Mouse (Mus musculus): ENCODE measurements around the gene Cd52. TPM values are rescaled to one million over a fixed set of nuclear protein-coding genes. Genes with fewer than 3 reads are reported as not detected.
A peak's percentile ranks its signal among the peaks of the same experiment; 100 is the strongest.
"Not testable (repeated sequence)": the region's sequence is repeated elsewhere in the genome, so short reads cannot be mapped to it uniquely, and the experiment has no call there.

The Cd52 gene
- total RNA-seq (2021): 10 to 100 TPM in 1 of 2 experiments, 1 to 10 TPM in 1; 3.5 to 10.3 TPM
- long read RNA-seq, experiment 1, transcript Cd52-201 (2 exons, 514 nt): major isoform, 5 of 5 reads
- long read RNA-seq, experiment 1, partial matches to known transcripts: 0 of 5 reads
- long read RNA-seq, experiment 1, other reads (novel, unspliced or antisense): 0 of 5 reads
- long read RNA-seq, experiment 2: 0 reads

DNA sequence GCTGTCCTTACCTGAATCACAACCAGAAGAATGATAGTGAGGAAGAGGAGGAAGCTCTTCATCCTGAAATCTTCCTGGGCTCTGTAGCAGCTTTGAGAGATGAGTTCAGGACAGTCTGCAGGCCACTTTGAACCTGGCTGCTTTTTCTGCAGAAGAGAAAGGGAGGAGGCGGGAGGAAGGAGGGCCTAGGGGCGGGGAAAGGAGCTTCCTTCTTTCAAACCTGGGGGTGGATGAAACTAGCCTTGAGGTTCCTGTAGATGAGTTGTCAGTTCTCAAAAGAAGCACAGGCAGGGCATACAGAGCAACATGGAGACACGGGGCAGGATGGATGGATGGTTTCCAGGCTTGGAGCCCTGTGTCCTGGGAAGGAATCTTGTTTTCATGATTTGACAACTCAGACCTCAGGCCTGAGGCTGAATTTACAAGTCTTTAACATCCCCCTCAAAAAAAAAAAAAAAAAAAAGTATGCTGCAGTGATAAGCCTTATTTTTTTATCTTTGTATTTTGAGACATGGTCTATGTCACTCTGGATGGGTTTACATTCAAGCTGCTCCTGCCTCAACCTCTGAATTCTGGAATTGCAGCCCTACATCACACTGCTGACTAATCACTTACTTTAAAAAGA is at the start of gene Cd52:
TSS of gene Cd52 (minus strand) at position 160 of the 625 bp plus-strand sequence.
- no peak for DNase-seq
- intact Hi-C loops (cut with DNase I): no loop called here

DNA sequence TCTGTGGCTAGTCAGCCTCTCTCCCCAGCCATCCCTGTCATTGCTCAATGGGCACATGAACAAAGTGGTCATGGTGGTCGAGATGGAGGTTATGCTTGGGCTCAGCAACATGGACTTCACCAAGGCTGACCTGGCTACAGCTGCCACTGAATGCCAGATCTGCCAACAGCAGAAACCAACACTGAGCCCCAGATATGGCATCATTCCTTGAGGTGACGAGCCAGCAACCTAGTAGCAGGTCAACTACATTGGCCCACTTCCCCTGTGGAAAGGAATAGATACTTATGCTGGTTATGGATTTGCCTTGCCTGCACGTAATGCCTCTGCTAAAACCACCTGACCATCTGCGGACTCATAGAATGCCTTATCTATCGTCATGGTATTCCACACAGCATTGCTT is 49.4 kb upstream of the Cd52 start:
- intact Hi-C loops (cut with DNase I): not testable (repeated sequence)

DNA sequence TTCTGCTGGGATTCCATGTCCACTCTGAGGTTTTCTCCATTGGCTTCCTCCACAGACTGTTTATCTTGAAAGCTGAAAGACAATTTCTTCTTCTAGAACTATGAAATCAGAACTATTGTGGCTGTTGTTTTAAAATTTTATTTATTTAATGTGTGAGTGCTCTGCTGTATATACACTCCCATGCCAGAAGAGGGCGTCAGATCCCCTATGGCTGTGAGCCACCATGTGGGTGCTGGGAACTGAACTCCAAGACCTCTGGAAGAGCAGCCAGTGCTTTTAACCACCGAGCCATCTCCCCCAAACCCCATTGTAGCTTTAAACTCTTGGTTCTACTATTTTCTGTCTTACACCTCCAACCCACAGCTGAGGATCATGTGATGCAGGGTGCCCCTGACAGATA is 44.0 kb upstream of the Cd52 start:
- no peak for DNase-seq
- intact Hi-C loops (cut with DNase I): no loop called here

More for the DNA sequence above, 49.4 kb upstream of the Cd52 start:
- not testable (repeated sequence) for DNase-seq

DNA sequence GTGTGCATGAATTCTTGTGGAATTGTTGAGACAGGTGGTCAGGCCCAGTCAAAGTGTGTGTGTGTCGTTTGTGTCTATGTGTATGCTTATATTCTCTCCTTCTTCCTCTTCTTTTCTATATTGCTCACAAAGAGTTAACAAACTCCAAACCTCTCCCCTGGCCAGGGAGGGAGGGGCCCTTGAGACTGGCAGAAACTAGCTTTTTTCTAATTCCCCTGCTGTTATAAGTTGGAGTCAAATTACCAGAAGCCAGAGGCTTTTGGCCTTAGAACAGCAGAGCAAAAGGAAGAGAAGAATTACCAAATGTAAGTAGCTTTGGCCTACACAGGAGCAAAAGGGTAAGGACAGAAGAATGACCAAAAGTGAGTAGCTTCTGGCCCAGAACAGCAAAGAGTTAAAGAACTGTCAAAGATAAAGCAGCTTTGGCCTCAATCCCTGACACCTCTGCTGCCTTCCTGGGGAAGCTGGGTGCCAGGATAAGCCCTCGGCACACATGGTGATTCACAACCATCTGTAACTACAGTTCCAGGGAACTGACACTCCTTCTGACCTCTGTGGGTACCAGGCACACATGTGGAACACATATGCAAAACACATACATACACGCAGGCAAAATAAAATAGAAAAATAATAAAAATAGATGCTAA is 41.5 kb upstream of the Cd52 start:
- intact Hi-C loops (cut with DNase I): no loop called here
- no peak for DNase-seq

DNA sequence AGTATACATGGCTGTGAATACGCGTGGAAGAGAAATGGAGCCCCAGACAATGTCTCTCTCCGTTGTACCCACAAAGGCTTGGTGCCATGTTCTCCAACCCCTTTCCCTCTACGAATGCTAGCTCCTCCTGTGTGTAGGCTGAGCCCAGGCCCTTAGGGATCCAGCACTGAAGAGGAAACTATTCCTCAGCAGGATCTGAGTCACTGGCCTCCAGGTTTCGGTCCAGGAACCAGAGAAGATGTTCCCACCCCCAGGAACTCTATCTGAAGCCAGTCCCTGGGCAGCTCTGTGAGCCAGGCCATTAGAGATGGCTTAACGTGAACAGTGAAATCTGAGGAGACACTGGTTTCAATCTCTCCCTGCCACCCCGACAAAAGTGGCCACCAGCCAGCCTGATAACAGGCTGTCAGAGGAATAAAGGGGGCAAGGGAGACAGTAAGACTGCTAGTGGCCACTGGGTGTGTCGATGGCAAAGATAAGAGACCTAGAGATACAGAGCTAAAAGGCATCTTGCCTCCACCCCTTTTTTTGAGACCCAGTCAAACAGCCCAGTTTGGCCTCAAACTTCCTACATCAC is 37.7 kb upstream of the Cd52 start:
- intact Hi-C loops (cut with DNase I): no loop called here
- DNase-seq: no peak

DNA sequence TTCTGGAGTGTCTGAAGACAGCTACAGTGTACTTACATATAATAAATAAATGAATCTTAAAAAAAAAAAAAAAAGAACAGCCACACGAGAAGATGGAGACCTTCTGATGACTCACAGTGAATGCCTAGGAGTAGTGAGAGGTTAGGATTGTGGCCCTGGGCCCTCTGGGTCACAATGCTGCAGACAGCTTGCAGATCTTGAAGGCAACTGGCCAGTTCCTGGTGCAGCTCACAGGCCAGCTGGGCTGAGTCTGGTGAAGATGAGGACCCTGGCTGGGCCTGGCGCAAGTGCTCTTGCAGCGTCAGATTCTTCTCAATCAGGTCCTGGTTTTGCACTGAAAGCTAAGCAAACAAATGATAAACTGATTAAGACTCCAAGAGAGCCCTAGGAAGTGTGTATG is 37.2 kb upstream of the Cd52 start:
- intact Hi-C loops (cut with DNase I): no loop called here
- no peak for DNase-seq

DNA sequence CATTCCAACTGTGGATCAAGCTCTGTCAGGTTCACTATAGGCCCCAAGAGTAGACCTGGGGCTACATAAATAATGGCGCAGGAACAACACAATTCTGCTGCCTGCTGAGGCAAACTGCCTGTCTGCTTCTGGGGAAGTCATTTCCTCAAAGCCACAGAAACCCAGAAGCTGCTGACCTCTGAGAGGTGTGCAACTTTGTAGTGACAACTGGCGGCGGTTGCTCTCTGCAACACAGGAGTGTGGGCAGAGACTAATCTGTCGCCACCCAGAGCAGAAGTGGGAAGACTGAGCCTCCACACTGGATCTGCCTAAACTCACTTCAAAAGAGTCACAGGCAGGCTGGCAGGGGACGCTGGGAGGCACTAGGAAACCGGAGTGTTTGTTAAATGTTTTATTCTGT is 34.6 kb upstream of the Cd52 start:
- intact Hi-C loops (cut with DNase I): no loop called here
- DNase-seq: no peak

DNA sequence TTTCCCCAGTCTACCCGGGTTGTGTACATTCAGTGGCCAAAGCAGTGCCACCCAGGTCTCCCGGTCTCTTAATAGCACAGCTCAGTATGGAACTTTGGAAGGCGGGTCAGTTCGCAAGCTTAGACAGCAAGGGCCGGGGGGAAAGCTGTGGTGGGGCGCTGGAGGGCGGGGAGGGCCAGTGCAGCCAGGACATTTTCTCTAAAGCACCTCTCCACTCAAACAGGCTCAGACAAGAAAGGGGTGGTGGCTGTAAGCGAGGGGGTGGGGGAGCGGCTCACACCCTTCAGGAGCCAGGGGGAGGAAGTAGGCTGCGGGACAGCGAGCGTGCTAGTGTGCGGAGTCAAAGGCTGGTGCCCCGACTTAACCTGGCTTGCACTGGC is 34.1 kb upstream of the Cd52 start:
- intact Hi-C loops (cut with DNase I): no loop called here

DNA sequence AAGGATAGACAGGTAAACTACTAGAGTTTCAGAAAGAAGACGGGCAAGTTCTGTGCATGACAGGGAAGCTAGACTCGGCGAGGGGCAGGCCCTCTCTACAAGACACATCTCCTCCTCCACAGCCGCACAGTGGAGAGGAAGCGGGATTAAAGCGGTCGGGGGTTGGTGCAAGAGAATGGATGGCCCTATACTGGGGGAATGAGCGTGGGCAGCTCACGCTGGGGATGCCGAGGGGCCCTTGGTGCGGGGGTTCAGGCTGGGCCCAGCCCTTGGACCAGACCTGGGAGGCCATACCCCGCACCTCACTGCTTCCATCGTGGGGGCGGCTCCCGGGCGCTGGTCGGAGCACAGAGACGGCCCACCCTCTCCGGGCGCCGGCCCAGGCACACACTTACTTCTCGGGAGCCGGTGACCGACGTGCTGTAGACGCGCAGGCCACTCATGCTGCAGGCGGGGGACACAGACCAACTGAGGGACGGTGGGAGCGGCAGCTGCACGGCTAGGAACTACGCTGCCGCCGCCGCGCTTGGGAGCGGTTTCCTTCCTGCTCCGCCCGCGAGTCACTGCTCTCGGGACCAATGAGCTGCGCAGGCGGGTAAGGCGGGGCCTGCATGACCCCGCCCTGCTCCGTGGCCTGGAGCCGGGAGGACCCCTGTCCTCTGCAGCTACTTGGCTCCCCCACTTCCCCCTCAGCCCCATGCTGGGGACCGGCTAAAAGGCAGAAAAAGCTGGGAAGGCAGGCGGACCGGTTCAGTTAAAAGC is 33.5 kb upstream of the Cd52 start, which contains the start of gene Sh3bgrl3:
TSS of gene Sh3bgrl3 (minus strand) at position 569 of the 762 bp plus-strand sequence.
- intact Hi-C loops (cut with DNase I): no loop called here
- DNase-seq: peak; percentile 88 to 91

More for the DNA sequence above, 34.1 kb upstream of the Cd52 start:
- no peak for DNase-seq

DNA sequence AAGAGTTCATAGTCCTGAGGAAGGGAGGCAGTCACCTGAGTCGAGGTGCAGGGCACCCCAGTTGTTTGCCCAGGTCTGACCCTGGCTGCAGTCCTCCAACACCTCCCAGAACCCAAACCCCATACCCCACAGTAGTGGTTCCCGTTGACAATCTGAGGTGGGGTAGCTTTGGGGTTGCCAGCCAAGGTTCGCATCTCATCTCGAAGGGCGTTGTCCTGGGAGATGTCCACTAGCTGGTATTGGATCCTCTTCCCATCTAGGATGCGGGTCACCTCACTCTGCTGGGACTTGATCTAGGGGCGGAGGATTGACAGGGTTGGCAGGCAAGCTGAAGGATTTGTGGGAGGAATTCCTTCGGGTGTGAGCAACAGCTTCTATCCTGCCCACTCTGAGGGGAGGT is 32.9 kb upstream of the Cd52 start:
- intact Hi-C loops (cut with DNase I): no loop called here
- DNase-seq: no peak

DNA sequence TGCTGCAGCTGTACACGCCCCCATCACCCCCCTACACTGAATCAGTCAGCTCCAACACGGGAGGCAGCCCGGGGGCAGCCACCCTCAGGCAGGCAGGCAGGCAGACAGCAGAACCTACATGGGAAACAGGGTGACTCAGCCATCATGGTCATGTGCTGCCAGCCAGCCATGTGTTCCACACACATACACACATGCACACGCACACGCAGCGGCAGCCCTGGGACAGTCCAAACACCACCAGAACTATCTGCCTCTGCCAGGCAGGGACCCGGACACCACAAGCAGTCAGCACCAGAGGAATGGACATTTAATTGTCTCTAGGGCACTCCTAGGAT is 32.2 kb upstream of the Cd52 start:
- DNase-seq: no peak
- intact Hi-C loops (cut with DNase I): no loop called here

DNA sequence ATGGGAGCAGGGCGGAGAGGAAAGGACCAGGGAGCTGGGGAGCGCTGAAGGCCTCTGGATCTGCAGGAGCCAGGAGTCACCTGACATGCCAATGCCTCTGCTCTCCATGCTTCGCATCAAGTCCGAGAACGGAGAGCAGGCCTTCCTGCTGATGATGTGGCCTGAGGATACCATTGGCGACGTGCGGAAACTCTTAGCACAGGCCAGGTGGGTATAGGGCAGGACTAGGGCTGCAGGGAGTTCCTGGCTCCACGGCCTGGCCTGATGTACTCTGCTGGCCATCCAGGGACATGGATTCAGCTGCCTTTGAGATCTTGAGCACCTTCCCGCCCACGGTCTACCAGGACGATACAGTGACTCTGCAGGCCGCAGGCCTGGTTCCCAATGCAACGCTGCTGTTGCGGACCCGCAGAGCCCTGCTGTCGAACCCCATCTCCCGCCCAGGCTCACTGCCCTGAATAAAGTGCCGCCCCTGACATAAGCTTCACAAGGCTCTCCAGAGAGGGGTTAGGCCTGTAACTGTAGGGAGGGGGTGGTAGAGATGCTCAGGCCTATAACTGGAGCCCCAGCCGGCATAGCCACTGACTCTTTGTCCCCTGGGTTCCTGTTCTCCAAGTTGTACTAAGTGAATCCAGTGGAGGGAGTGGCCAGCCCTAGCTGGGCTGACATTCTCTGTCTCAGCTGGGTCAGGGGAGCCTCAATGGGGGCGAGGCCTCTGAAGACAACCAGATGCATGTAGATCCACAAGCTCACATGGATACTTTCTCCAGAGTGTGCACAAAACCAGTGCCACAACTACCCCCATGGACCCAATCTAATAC is 31.6 kb upstream of the Cd52 start:
- intact Hi-C loops (cut with DNase I): no loop called here
- no peak for DNase-seq

DNA sequence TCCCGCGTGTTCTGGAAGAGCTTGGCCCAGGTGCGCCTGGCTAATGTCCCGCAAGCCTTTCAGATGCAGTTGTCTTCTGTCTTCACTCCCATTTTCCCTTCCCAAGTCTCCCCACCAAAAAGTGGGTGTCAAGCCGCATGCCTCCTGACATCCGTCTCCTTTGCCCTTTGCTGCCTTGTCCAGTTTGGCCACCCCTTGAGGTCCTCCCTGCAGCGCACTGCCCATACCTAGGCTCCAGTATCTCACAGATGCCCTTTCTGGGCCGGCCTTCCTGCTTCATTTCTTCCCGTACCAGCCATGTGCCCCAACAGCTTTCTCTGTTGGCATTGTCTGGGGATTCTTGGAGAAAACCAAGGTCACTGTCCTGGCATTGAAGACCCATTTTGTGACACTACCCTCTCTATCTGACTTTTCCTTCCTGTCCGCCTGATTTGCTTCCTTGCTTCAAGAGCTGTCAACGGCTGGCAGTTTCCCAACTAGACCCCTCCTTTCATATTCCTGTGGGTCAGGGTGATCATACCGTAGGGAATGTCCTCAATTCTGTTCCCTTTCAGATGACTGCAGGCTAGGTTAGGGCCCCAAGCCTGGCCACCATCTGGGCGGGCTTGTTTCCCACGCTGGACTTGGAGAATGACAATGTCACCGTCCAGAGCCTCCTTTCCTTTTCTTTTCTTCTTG is 30.6 kb upstream of the Cd52 start:
- no peak for DNase-seq
- intact Hi-C loops (cut with DNase I): loop anchor here (2.0 kb wide), 1 partner anchor 89 kb away; no protein-coding TSS in a partner anchor

DNA sequence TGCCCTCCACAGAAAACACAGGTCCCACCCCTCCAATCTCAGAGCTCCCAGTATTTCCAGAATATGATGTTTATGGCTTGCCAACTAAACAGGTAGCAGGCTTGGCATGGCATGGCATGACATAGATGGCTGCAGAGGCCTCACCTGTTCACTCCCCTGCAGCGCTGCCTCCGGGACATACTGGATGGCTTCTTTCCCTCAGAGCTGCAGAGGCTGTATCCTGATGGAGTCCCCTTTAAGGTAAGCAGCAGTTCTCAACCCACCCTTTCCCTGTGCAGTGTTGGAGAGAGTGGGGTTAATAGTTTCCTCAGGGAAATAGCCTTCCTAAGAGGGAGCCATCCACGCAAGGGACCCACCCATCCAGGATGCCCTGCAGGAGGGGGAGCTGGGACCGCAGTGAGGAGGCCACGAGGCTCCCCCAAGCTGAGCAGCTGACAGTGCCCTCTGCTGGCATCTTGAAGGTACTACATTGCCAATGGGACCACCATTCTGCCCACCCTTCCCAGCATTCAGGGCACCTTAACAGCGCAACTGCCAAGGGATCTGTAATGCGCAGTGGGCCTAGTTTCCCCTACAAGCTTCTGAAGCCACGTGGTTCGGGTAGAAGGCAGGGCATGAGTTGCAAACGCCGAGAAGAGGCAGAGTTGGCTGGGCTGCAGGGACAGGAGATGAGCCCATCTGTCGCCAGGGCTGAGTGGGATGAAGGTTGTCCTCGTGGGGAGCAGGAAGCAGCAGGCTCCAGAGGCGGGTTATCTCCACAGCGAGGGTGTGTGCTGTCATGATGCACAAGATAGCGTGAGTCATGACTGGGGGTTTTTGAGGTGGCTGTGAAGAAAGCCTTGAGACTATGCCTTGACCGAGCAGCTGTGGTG is 29.0 kb upstream of the Cd52 start:
- intact Hi-C loops (cut with DNase I): loop anchor here (2.0 kb wide), 1 partner anchor 87 kb away; no protein-coding TSS in a partner anchor

DNA sequence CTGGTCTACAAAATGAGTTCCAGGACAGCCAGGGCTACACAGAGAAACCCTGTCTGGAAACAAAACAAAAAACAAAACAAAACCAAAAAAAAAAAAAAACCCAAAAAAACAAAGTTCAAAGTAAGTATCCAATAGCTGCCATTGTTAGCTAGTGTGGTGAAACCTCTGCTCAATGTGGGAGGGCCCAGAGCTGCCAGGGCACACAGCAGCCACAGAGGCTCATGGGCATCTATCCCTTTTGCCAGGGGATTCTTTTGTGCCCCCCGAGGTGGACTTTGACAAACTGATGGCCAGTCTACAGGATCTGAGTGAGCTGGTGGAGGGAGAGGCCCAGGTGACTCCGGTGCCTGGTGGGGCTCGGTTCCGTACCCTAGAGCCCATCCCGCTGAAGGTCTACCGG is 28.3 kb upstream of the Cd52 start:
- intact Hi-C loops (cut with DNase I): no loop called here
- no peak for DNase-seq

More for the DNA sequence above, 29.0 kb upstream of the Cd52 start:
- peak; percentile 35 to 54 for DNase-seq

DNA sequence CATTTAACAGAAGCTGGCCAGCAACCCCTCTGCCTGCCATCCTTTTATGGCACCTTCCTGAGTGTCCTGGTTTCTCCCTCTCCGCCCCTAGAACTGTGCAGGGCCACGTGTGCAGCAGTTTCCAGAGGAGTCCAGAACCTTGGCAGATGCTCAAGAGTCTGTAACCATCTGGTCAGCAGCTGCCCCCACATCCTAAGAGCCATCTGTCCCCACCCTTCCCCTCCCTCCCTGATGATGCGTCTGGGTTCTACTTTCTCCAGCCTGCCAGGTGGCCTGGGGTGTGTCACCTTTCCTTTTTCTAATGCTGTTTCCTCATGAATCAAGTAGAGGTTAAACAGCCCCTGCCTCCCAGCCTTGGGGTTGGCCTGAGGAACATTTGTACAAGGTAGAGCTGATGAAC is 27.4 kb upstream of the Cd52 start:
- peak in 1 of 2 experiments; percentile 42 for DNase-seq
- intact Hi-C loops (cut with DNase I): no loop called here

DNA sequence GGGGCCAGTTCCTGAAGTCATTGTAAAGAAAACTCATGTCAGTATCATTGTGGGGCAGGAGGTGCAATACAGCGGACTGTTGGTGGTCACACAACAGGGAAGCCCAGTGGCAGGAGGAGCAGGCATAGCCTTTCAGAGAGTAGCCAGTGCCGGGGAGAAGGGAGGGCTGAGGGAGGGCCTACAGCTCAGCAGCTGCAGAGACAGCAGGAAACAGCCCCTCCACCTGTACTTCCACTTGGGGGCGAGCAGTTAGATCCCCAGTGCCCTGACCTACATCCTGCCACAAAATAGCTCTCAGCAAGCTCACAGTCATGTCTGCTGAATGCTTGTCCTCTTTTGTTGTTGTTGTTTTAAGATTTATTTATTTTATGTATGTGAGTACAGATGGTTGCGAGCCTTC is 26.7 kb upstream of the Cd52 start:
- intact Hi-C loops (cut with DNase I): no loop called here

DNA sequence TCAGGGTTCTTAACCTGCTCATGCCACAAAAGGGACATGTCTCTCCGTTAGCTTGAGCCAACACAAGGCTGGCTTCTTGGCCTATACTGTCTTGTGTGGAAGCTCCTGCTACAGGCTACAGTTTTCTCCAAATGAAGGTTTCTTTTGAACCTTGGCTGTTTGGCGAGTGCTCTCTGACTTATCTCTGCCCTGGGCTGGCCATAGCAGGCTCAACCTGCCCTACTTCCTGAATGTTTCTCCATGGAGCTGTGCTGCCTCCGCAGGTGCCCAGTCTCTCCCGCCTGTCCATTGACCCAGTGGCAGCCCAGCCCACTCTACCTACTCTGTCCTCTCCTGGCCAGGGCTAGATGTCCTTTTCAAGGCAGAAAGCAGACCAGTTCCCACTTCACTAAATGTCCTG is 26.0 kb upstream of the Cd52 start:
- no peak for DNase-seq
- intact Hi-C loops (cut with DNase I): no loop called here

More for the DNA sequence above, 26.7 kb upstream of the Cd52 start:
- no peak for DNase-seq
